Mouse (Mus musculus) cerebellum, adult 9-11 months (tissue): ENCODE measurements around the gene Ctps2.

Experiments
- DNase-seq: peaks from one replicate; pipeline ENCODE4 v3.0.0; 2022

Ctps2 gene

GRCm38 (mm10) chrX:162900938-162901337 lies at the start of gene Ctps2:
Gene Ctps2 (plus strand): TSS chrX:162901238.
- no peak for DNase-seq

- no peak for DNase-seq
Measured at GRCm38 (mm10) chrX:162868294-162868965, 32.6 kb upstream of the Ctps2 start.

- no peak for DNase-seq
Measured at GRCm38 (mm10) chrX:162871734-162872517, 29.1 kb upstream of the Ctps2 start.

GRCm38 (mm10) chrX:162873761-162874160 lies 27.3 kb upstream of the Ctps2 start:
- no peak for DNase-seq

- no peak for DNase-seq
Measured at GRCm38 (mm10) chrX:162878236-162878635, 22.8 kb upstream of the Ctps2 start.

- peak; percentile 86 for DNase-seq
Measured at GRCm38 (mm10) chrX:162887931-162888511, 13.0 kb upstream of the Ctps2 start, which contains the start of gene Syap1. Gene Syap1 (minus strand): TSS chrX:162888447.

GRCm38 (mm10) chrX:162888575-162889223 lies 12.3 kb upstream of the Ctps2 start:
- peak; percentile 54 for DNase-seq

- peak; percentile 64 for DNase-seq
Measured at GRCm38 (mm10) chrX:162901371-162902039, 467 bp downstream of the Ctps2 start.

- DNase-seq, result peak; percentile 49
Measured at GRCm38 (mm10) chrX:162902040-162902734, 1.1 kb downstream of the Ctps2 start.

GRCm38 (mm10) chrX:162907554-162907953 lies 6.5 kb downstream of the Ctps2 start:
- no peak for DNase-seq

GRCm38 (mm10) chrX:162913651-162914050 lies 12.6 kb downstream of the Ctps2 start:
- DNase-seq, result no peak

GRCm38 (mm10) chrX:162915697-162916096 lies 14.7 kb downstream of the Ctps2 start:
- DNase-seq, result peak; percentile 8

GRCm38 (mm10) chrX:162921487-162922125 lies 20.6 kb downstream of the Ctps2 start:
- no peak for DNase-seq

- no peak for DNase-seq
Measured at GRCm38 (mm10) chrX:162931467-162931866, 30.4 kb downstream of the Ctps2 start.

GRCm38 (mm10) chrX:162942027-162942426 lies 41.0 kb downstream of the Ctps2 start:
- DNase-seq, result no peak

- peak; percentile 33 for DNase-seq
Measured at GRCm38 (mm10) chrX:162949811-162950439, 48.9 kb downstream of the Ctps2 start.

GRCm38 (mm10) chrX:162957921-162958320 lies 56.9 kb downstream of the Ctps2 start:
- DNase-seq, result no peak

- no peak for DNase-seq
Measured at GRCm38 (mm10) chrX:162963840-162964239, 62.8 kb downstream of the Ctps2 start.

- no peak for DNase-seq
Measured at GRCm38 (mm10) chrX:162964383-162964782, 63.3 kb downstream of the Ctps2 start, which contains the start of gene S100g. Gene S100g (minus strand): TSS chrX:162964599.

GRCm38 (mm10) chrX:162967456-162967855 lies 66.4 kb downstream of the Ctps2 start:
- no peak for DNase-seq

GRCm38 (mm10) chrX:162976194-162976593 lies 75.2 kb downstream of the Ctps2 start:
- no peak for DNase-seq
